Mouse (Mus musculus) adrenal gland, postnatal 10 days (tissue): ENCODE measurements around the gene Vmn1r128. TPM values are rescaled to one million over a fixed set of nuclear protein-coding genes. Genes with fewer than 3 reads are reported as not detected.
"Not testable (repeated sequence)": the region's sequence is repeated elsewhere in the genome, so short reads cannot be mapped to it uniquely, and the experiment has no call there.

Experiments used
- DNase-seq: peaks from one replicate; pipeline ENCODE4 v3.0.0; 2021; ENCODE audit warnings: mixed read lengths
- long read RNA-seq, 2 experiments: library from polyadenylated mRNA; stranded (forward); transcript quantifications; one replicate each; pipeline ENCODE4 v2.0.0; 2021
- total RNA-seq, 2 experiments: library from RNA; stranded (reverse); gene quantifications; 2 replicates each; pipeline ENCODE4 v1.2.3; 2021

The Vmn1r128 gene
- not detected for total RNA-seq
- long read RNA-seq, experiment 1, result 0 reads
- long read RNA-seq, experiment 2, result 0 reads

GRCm38 (mm10) chr7:21349073-21349472, at the start of gene Vmn1r128:
Gene Vmn1r128 (plus strand): TSS chr7:21349373.
- not testable (repeated sequence) for DNase-seq

- not testable (repeated sequence) for DNase-seq
Observed at GRCm38 (mm10) chr7:21301367-21301766, 47.8 kb upstream of the Vmn1r128 start, which contains the start of gene Vmn1r126. Gene Vmn1r126 (minus strand): TSS chr7:21301467.

GRCm38 (mm10) chr7:21319761-21320160, 29.4 kb upstream of the Vmn1r128 start, which contains the start of gene Vmn1r127:
Gene Vmn1r127 (minus strand): TSS chr7:21319861.
- DNase-seq, result not testable (repeated sequence)

- not testable (repeated sequence) for DNase-seq
Observed at GRCm38 (mm10) chr7:21361191-21361590, 12.0 kb downstream of the Vmn1r128 start, which contains the start of gene Vmn1r129. Gene Vmn1r129 (minus strand): TSS chr7:21361291.

Other genes with a start within 250 kb of the Vmn1r128 start
- gene Vmn1r122, start 215.2 kb upstream of the Vmn1r128 start, total RNA-seq, result not detected
- gene Vmn1r123, start 187.2 kb upstream of the Vmn1r128 start, total RNA-seq, result not detected
- gene Gm5157, start 158.9 kb upstream of the Vmn1r128 start, total RNA-seq, result not detected
- not detected for gene Vmn1r124, start 88.8 kb upstream of the Vmn1r128 start, total RNA-seq
- not detected for gene Vmn1r125, start 77.2 kb upstream of the Vmn1r128 start, total RNA-seq
- not detected for gene Vmn1r126, start 47.9 kb upstream of the Vmn1r128 start, total RNA-seq
- gene Vmn1r127, start 29.5 kb upstream of the Vmn1r128 start, total RNA-seq, result not detected
- not detected for gene Vmn1r129, start 11.9 kb downstream of the Vmn1r128 start, total RNA-seq
- not detected for gene Gm6882, start 83.4 kb downstream of the Vmn1r128 start, total RNA-seq
- not detected for gene Vmn1r130, start 162.4 kb downstream of the Vmn1r128 start, total RNA-seq
- not detected for gene Vmn1r131, start 196.7 kb downstream of the Vmn1r128 start, total RNA-seq